In genomic region chr6:15459701-15460100, GRCm38 (mm10) we compare ENCODE assay signal across 21 mouse cellular contexts.
DNase-seq lines count a peak whose midpoint lies in the region; ATAC-seq lines count a peak whose summit lies in the region.
"Had no signal": no experiment of that assay in that cellular context is flagged by ENCODE, and none has a peak within 500 bp of the region (broad histone marks: within the 10 kb centered on the region; RNA-seq: fewer than 3 reads in every experiment).

No protein-coding gene starts in this region.

- no peaks in the 10 kb centered on the region for H3K36me3 ChIP-seq in hindbrain, embryonic 16.5 days (ENCODE audit: control insufficient read depth, insufficient read depth, low read length)
- H3K36me3 ChIP-seq: embryonic facial prominence, embryonic 13.5 days; embryonic facial prominence, embryonic 15.5 days; forebrain, embryonic 10.5 days; forebrain, embryonic 12.5 days had no signal

- no peak overlapping the region for H3K4me2 ChIP-seq in hindbrain, embryonic 16.5 days (ENCODE audit: low read length)
- H3K4me2 ChIP-seq: embryonic facial prominence, embryonic 13.5 days; embryonic facial prominence, embryonic 15.5 days; forebrain, embryonic 12.5 days had no signal

- peak; percentile 79 for ATAC-seq in CD4-positive, CD25-positive, alpha-beta regulatory T cell, adult 4 months
- no peak for ATAC-seq in hindbrain, embryonic 16.5 days
- ATAC-seq: forebrain, embryonic 14.5 days; forebrain, embryonic 16.5 days had no signal

- no peaks in the 10 kb centered on the region for H3K27me3 ChIP-seq in hindbrain, embryonic 16.5 days (replicated peaks; ENCODE audit: control insufficient read depth, insufficient read depth, low read length)
- H3K27me3 ChIP-seq: embryonic facial prominence, embryonic 13.5 days; embryonic facial prominence, embryonic 15.5 days; forebrain, embryonic 12.5 days had no signal

- 97% methylated on average over 2 of the region's 2 CpGs for WGBS in hindbrain, embryonic 16.5 days

- no peak overlapping the region for H3K4me3 ChIP-seq in hindbrain, embryonic 16.5 days (ENCODE audit: low read length)
- H3K4me3 ChIP-seq: embryonic facial prominence, embryonic 13.5 days; embryonic facial prominence, embryonic 15.5 days; erythroblast, embryonic 14.5 days; forebrain, embryonic 10.5 days; forebrain, embryonic 12.5 days had no signal

- no peak overlapping the region for H3K9ac ChIP-seq in hindbrain, embryonic 16.5 days (ENCODE audit: low read depth, low read length)
- H3K9ac ChIP-seq: embryonic facial prominence, embryonic 13.5 days; embryonic facial prominence, embryonic 15.5 days; forebrain, embryonic 12.5 days had no signal

- H3K9me3 ChIP-seq in hindbrain, embryonic 16.5 days (ENCODE audit: control insufficient read depth, low read length) = no peaks in the 10 kb centered on the region
- H3K9me3 ChIP-seq: embryonic facial prominence, embryonic 13.5 days; embryonic facial prominence, embryonic 15.5 days; forebrain, embryonic 10.5 days; forebrain, embryonic 12.5 days had no signal

- no peaks in the 10 kb centered on the region for H3K4me1 ChIP-seq in hindbrain, embryonic 16.5 days (ENCODE audit: control insufficient read depth, insufficient read depth, low read depth, low read length)
- H3K4me1 ChIP-seq: embryonic facial prominence, embryonic 13.5 days; embryonic facial prominence, embryonic 15.5 days; forebrain, embryonic 10.5 days; forebrain, embryonic 12.5 days had no signal

- no peak overlapping the region for H3K27ac ChIP-seq in hindbrain, embryonic 16.5 days (ENCODE audit: low read depth, low read length)
- H3K27ac ChIP-seq: embryonic facial prominence, embryonic 13.5 days; embryonic facial prominence, embryonic 15.5 days; forebrain, embryonic 10.5 days; forebrain, embryonic 12.5 days had no signal

- DNase-seq in induced T-regulatory cell, adult 2 months (ENCODE audit: low read depth) = peak; percentile 2
- DNase-seq in urinary bladder, postnatal 25 days (ENCODE audit: low spot score) = no peak
- DNase-seq in cerebellum, postnatal 4 days (ENCODE audit: low spot score in 2 of 2) = no peak
- DNase-seq: adrenal gland, adult 8-10 months; adrenal gland, postnatal 14 days; adrenal gland, postnatal 36 days; cerebellum, adult 11-12 months; cerebellum, adult 2 months; cerebellum, adult 9-10 months; cerebellum, postnatal 10 days; cerebellum, postnatal 25 days; embryo, embryonic 11 days had no signal
